Mouse (Mus musculus) heart, adult 11 months (tissue): ENCODE results near the gene Col26a1.

Experiments used
- DNase-seq: peaks from one replicate; pipeline ENCODE4 v3.0.0; 2022

Gene Col26a1

GRCm38 (mm10) chr5:136882788-136883439 is at the start of gene Col26a1:
Gene Col26a1 (minus strand): TSS chr5:136883209.
- peak; percentile 92 for DNase-seq

- no peak for DNase-seq
These were observed 48.9 kb upstream of the Col26a1 start for GRCm38 (mm10) chr5:136931896-136932295.

- DNase-seq, result peak; percentile 95
These were observed 46.1 kb upstream of the Col26a1 start for GRCm38 (mm10) chr5:136929073-136929472.

GRCm38 (mm10) chr5:136923751-136924478 is 40.9 kb upstream of the Col26a1 start:
- peak; percentile 89 for DNase-seq

GRCm38 (mm10) chr5:136922830-136923229 is 39.8 kb upstream of the Col26a1 start:
- peak; percentile 77 for DNase-seq

GRCm38 (mm10) chr5:136919546-136920301 is 36.7 kb upstream of the Col26a1 start:
- DNase-seq, result no peak

- DNase-seq, result peak; percentile 98
These were observed 35.9 kb upstream of the Col26a1 start for GRCm38 (mm10) chr5:136918655-136919472.

GRCm38 (mm10) chr5:136917613-136918242 is 34.7 kb upstream of the Col26a1 start:
- DNase-seq, result peak; percentile 79

GRCm38 (mm10) chr5:136914183-136914582 is 31.2 kb upstream of the Col26a1 start:
- DNase-seq, result peak; percentile 57

GRCm38 (mm10) chr5:136907991-136908857 is 25.2 kb upstream of the Col26a1 start, which contains the start of gene Ift22:
Gene Ift22 (plus strand): TSS chr5:136908150.
- DNase-seq, result peak; percentile 100

GRCm38 (mm10) chr5:136907587-136907986 is 24.6 kb upstream of the Col26a1 start:
- no peak for DNase-seq

GRCm38 (mm10) chr5:136905630-136906029 is 22.6 kb upstream of the Col26a1 start:
- no peak for DNase-seq

GRCm38 (mm10) chr5:136904621-136905020 is 21.6 kb upstream of the Col26a1 start:
- DNase-seq, result no peak

- DNase-seq, result no peak
These were observed 12.5 kb upstream of the Col26a1 start for GRCm38 (mm10) chr5:136895529-136895963.

- DNase-seq, result no peak
These were observed 12.0 kb upstream of the Col26a1 start for GRCm38 (mm10) chr5:136894840-136895528.

- peak; percentile 95 for DNase-seq
These were observed 5.7 kb upstream of the Col26a1 start for GRCm38 (mm10) chr5:136888539-136889355.

GRCm38 (mm10) chr5:136886957-136887356 is 3.9 kb upstream of the Col26a1 start:
- no peak for DNase-seq

- DNase-seq, result no peak
These were observed 788 bp downstream of the Col26a1 start for GRCm38 (mm10) chr5:136882055-136882787.
